Mouse (Mus musculus) forebrain, postnatal 0 days (tissue): ENCODE data around the gene Klk7. TPM values are rescaled to one million over a fixed set of nuclear protein-coding genes. Genes with fewer than 3 reads are reported as not detected.

Source experiments
- ATAC-seq: fragments of 200-750 bp; cut with Nextera tagmentation; 2 replicates; pipeline ENCODE4 v1.8.0; 2017; ENCODE audit warnings: mild to moderate bottlenecking, moderate library complexity
- DNase-seq: peaks from one replicate; pipeline ENCODE4 v3.0.0-alpha.2; 2015
- H3K27ac ChIP-seq: fragments of 300-500 bp; sonication (generic); 2 replicates; pipeline ENCODE4 v1.5.1; 2014; ENCODE audit warnings: low read depth, mild to moderate bottlenecking, antibody characterized with exemption, low read length, moderate library complexity, mixed read lengths
- H3K27me3 ChIP-seq: fragments of 300-500 bp; sonication (generic); 2 replicates; pipeline ENCODE4 v1.6.1; 2014; ENCODE audit warnings: mild to moderate bottlenecking, low read length, mixed read lengths; ENCODE audit not compliant: insufficient read depth
- H3K36me3 ChIP-seq: fragments of 300-500 bp; sonication (generic); 2 replicates; pipeline ENCODE4 v1.6.1; 2014; ENCODE audit warnings: mild to moderate bottlenecking, moderate library complexity; ENCODE audit not compliant: insufficient read depth
- H3K4me1 ChIP-seq: fragments of 300-500 bp; sonication (generic); 2 replicates; pipeline ENCODE4 v1.6.1; 2014; ENCODE audit warnings: antibody characterized with exemption; ENCODE audit not compliant: insufficient read depth
- H3K4me2 ChIP-seq: fragments of 300-500 bp; sonication (generic); 2 replicates; pipeline ENCODE4 v1.6.1; 2014; ENCODE audit warnings: low read depth, mild to moderate bottlenecking, moderate library complexity
- H3K4me3 ChIP-seq: fragments of 300-500 bp; sonication (generic); 2 replicates; pipeline ENCODE4 v1.5.1; 2014; ENCODE audit warnings: low read depth, low read length, mixed read lengths
- H3K9ac ChIP-seq: fragments of 300-500 bp; sonication (generic); 2 replicates; pipeline ENCODE4 v1.6.1; 2014; ENCODE audit warnings: mild to moderate bottlenecking
- H3K9me3 ChIP-seq: fragments of 300-500 bp; sonication (generic); 2 replicates; pipeline ENCODE4 v1.6.1; 2016; ENCODE audit warnings: low read length
- CTCF ChIP-seq: sonication (generic); IDR thresholded peaks from 2 replicates; pipeline ENCODE4 v1.5.1; 2016; ENCODE audit warnings: antibody characterized with exemption, control low read depth, low read depth
- WGBS: fragments of 180-500 bp; shearing (Covaris S2); extraction: QIAGEN DNeasy Blood & Tissue Kit; methylation state at CpG from one replicate; pipeline ENCODE4 v1.1.7; 2014; 5-methylcytosine and 5-hydroxymethylcytosine counted together
- polyA plus RNA-seq: library from polyadenylated mRNA; unstranded; fragments of >200 nt; fragmentation: Nextera tagmentation; extraction: Ambion mirVana; gene quantifications from 2 replicates; pipeline ENCODE4 v1.2.1, GENCODE M21; 2015
- total RNA-seq: library from RNA; depleted of rRNA; stranded (reverse); fragments of >200 nt; gene quantifications from 2 replicates; pipeline ENCODE4 v1.2.3, GENCODE M21; 2014

Gene Klk7
- total and polyA plus RNA-seq, 2 experiments from 2014 or later = 0.18 TPM; not detected in 1

GRCm38 (mm10) chr7:43824199-43824598 is 13.1 kb downstream of the Klk7 start, which contains the start of gene Klk6:
Gene Klk6 (plus strand): TSS chr7:43824499.
- WGBS = 79% methylated on average over 10 of the region's 10 CpGs
- ATAC-seq = no peak
- TF ChIP-seq CTCF = no peak

GRCm38 (mm10) chr7:43826056-43826455 is 15.0 kb downstream of the Klk7 start:
- no peak overlapping the region for H3K27ac ChIP-seq
- DNase-seq (no peak), ATAC-seq (no peak)
- WGBS = 92% methylated on average over 5 of the region's 5 CpGs
- H3K4me3 ChIP-seq = no peak overlapping the region
- no peak overlapping the region for H3K4me2 ChIP-seq
- no peak overlapping the region for H3K9ac ChIP-seq
- H3K9me3 ChIP-seq = no peaks in the 10 kb centered on the region
- no peaks in the 10 kb centered on the region for H3K36me3 ChIP-seq
- H3K4me1 ChIP-seq = no peaks in the 10 kb centered on the region
- H3K27me3 ChIP-seq = no peaks in the 10 kb centered on the region
- no peak for TF ChIP-seq CTCF

More at GRCm38 (mm10) chr7:43824199-43824598, 13.1 kb downstream of the Klk7 start, which contains the start of gene Klk6:
- Histone ChIP-seq H3K9me3 (no peaks in the 10 kb centered on the region), H3K4me1 (no peaks in the 10 kb centered on the region), H3K4me3 (no peak within 1 kb of the TSS), H3K27me3 (no peaks in the 10 kb centered on the region), H3K9ac (no peak within 1 kb of the TSS), H3K36me3 (no peaks in the 10 kb centered on the region), H3K27ac (no peak within 1 kb of the TSS), H3K4me2 (no peak within 1 kb of the TSS)
- DNase-seq = no peak

GRCm38 (mm10) chr7:43827706-43828105 is 16.6 kb downstream of the Klk7 start:
- ATAC-seq (no peak), DNase-seq (no peak)
- WGBS = 82% methylated on average over 4 of the region's 4 CpGs
- Histone ChIP-seq H3K27me3 (no peaks in the 10 kb centered on the region), H3K36me3 (no peaks in the 10 kb centered on the region), H3K4me2 (no peak overlapping the region), H3K27ac (no peak overlapping the region), H3K9me3 (no peaks in the 10 kb centered on the region), H3K4me3 (no peak overlapping the region), H3K4me1 (no peaks in the 10 kb centered on the region), H3K9ac (no peak overlapping the region)
- no peak for TF ChIP-seq CTCF

- H3K4me2 ChIP-seq = no peak overlapping the region
- WGBS = 91% methylated on average over 8 of the region's 8 CpGs
- H3K4me1 ChIP-seq = no peaks in the 10 kb centered on the region
- DNase-seq = no peak
- no peaks in the 10 kb centered on the region for H3K9me3 ChIP-seq
- no peaks in the 10 kb centered on the region for H3K36me3 ChIP-seq
- H3K27me3 ChIP-seq = no peaks in the 10 kb centered on the region
- ATAC-seq = no peak
- H3K27ac ChIP-seq = no peak overlapping the region
- H3K4me3 ChIP-seq = no peak overlapping the region
- no peak overlapping the region for H3K9ac ChIP-seq
- no peak for TF ChIP-seq CTCF
Observed at GRCm38 (mm10) chr7:43829006-43829405, 17.9 kb downstream of the Klk7 start.

GRCm38 (mm10) chr7:43841701-43842100 is 30.6 kb downstream of the Klk7 start, which contains the start of gene Klk5:
Gene Klk5 (plus strand): TSS chr7:43841971.
- 68% methylated on average over 3 of the region's 3 CpGs for WGBS
- H3K27ac ChIP-seq = no peak within 1 kb of the TSS
- no peak within 1 kb of the TSS for H3K4me3 ChIP-seq
- H3K9me3 ChIP-seq = no peaks in the 10 kb centered on the region
- H3K36me3 ChIP-seq = no peaks in the 10 kb centered on the region
- DNase-seq (no peak), ATAC-seq (no peak)
- no peaks in the 10 kb centered on the region for H3K4me1 ChIP-seq
- H3K9ac ChIP-seq = no peak within 1 kb of the TSS
- no peak for TF ChIP-seq CTCF
- H3K4me2 ChIP-seq = no peak within 1 kb of the TSS
- no peaks in the 10 kb centered on the region for H3K27me3 ChIP-seq

- Histone ChIP-seq H3K9ac (no peak overlapping the region), H3K27me3 (no peaks in the 10 kb centered on the region), H3K36me3 (no peaks in the 10 kb centered on the region), H3K4me2 (no peak overlapping the region), H3K27ac (no peak overlapping the region), H3K9me3 (no peaks in the 10 kb centered on the region), H3K4me1 (no peaks in the 10 kb centered on the region), H3K4me3 (no peak overlapping the region)
- WGBS = 92% methylated on average over 4 of the region's 4 CpGs
- DNase-seq (no peak), ATAC-seq (no peak)
- TF ChIP-seq CTCF = no peak
Observed at GRCm38 (mm10) chr7:43843801-43844200, 32.7 kb downstream of the Klk7 start.

GRCm38 (mm10) chr7:43851616-43852015 is 40.5 kb downstream of the Klk7 start:
- no peaks in the 10 kb centered on the region for H3K27me3 ChIP-seq
- no peaks in the 10 kb centered on the region for H3K36me3 ChIP-seq
- H3K4me1 ChIP-seq = no peaks in the 10 kb centered on the region
- H3K9ac ChIP-seq = no peak overlapping the region
- no peak for ATAC-seq
- H3K27ac ChIP-seq = no peak overlapping the region
- no peak for DNase-seq
- H3K9me3 ChIP-seq = no peaks in the 10 kb centered on the region
- H3K4me2 ChIP-seq = no peak overlapping the region
- TF ChIP-seq CTCF = no peak
- H3K4me3 ChIP-seq = no peak overlapping the region
- WGBS = 89% methylated on average over 6 of the region's 6 CpGs
